Mouse (Mus musculus): ENCODE data around the gene Klhl36. TPM values are rescaled to one million over a fixed set of nuclear protein-coding genes. Genes with fewer than 3 reads are reported as not detected.

Gene Klhl36
- polyA plus RNA-seq, 1 experiment from 2014 or later: 11.2 TPM

- Histone ChIP-seq H3K27me3 (ENCODE audit: control insufficient read depth, insufficient read depth, low read length) (no peaks in the 10 kb centered on the region), H3K9me3 (ENCODE audit: control insufficient read depth, low read depth, low read length) (no peaks in the 10 kb centered on the region), H3K9ac (replicated peaks; ENCODE audit: low read depth, low read length) (no peak overlapping the region), H3K36me3 (ENCODE audit: control insufficient read depth, insufficient read depth, low read length) (no peaks in the 10 kb centered on the region), H3K4me3 (ENCODE audit: low read depth, low read length) (no peak overlapping the region), H3K27ac (ENCODE audit: low read length) (no peak overlapping the region), H3K4me2 (replicated peaks; ENCODE audit: low read depth, low read length) (no peak overlapping the region), H3K4me1 (ENCODE audit: control insufficient read depth, insufficient read depth, low read length) (peaks cover 43% of the 10 kb centered on the region)
- WGBS: 77% methylated on average over 4 of the region's 4 CpGs
- no peak for ATAC-seq (ENCODE audit: insufficient number of reproducible peaks, insufficient read depth, low FRiP score, low read depth)
Observed at GRCm38 (mm10) chr8:119915298-119915697, 53.2 kb downstream of the Klhl36 start.

GRCm38 (mm10) chr8:119916237-119916892, 54.3 kb downstream of the Klhl36 start:
- no peak overlapping the region for H3K4me3 ChIP-seq (ENCODE audit: low read depth, low read length)
- peaks cover 46% of the 10 kb centered on the region for H3K4me1 ChIP-seq (ENCODE audit: control insufficient read depth, insufficient read depth, low read length)
- no peak overlapping the region for H3K9ac ChIP-seq (replicated peaks; ENCODE audit: low read depth, low read length)
- no peaks in the 10 kb centered on the region for H3K9me3 ChIP-seq (ENCODE audit: control insufficient read depth, low read depth, low read length)
- H3K27me3 ChIP-seq (ENCODE audit: control insufficient read depth, insufficient read depth, low read length): no peaks in the 10 kb centered on the region
- no peak overlapping the region for H3K4me2 ChIP-seq (replicated peaks; ENCODE audit: low read depth, low read length)
- no peak overlapping the region for H3K27ac ChIP-seq (ENCODE audit: low read length)
- no peaks in the 10 kb centered on the region for H3K36me3 ChIP-seq (ENCODE audit: control insufficient read depth, insufficient read depth, low read length)
- no peak for ATAC-seq (ENCODE audit: insufficient number of reproducible peaks, insufficient read depth, low FRiP score, low read depth)
- 58% methylated on average over 16 of the region's 16 CpGs for WGBS

DNA sequence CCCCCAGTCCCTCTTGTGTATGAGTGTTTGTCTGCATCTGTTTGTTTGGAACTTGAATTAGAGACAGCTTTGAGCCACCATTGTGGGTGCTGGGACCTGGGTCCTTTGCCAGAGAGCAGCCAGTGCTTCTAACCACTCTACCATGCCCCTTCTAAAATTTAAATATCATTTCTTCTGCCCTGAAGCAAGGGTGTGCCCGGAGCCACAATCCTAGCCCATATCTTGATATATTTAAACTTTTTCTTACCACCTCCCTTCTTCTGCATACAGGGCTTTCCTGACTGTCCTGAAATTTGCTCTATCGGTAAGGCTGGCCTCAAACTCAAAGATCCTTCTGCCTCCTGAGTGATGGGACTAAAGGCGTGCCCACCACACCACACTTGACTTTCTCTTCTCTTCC, 55.3 kb downstream of the Klhl36 start:
- Histone ChIP-seq H3K9me3 (ENCODE audit: control insufficient read depth, low read depth, low read length) (no peaks in the 10 kb centered on the region), H3K9ac (replicated peaks; ENCODE audit: low read depth, low read length) (no peak overlapping the region), H3K4me2 (replicated peaks; ENCODE audit: low read depth, low read length) (no peak overlapping the region), H3K27me3 (ENCODE audit: control insufficient read depth, insufficient read depth, low read length) (no peaks in the 10 kb centered on the region), H3K4me1 (ENCODE audit: control insufficient read depth, insufficient read depth, low read length) (peaks cover 39% of the 10 kb centered on the region; the same call in 1 of the 2 replicates), H3K36me3 (ENCODE audit: control insufficient read depth, insufficient read depth, low read length) (no peaks in the 10 kb centered on the region), H3K4me3 (ENCODE audit: low read depth, low read length) (no peak overlapping the region), H3K27ac (ENCODE audit: low read length) (no peak overlapping the region)
- WGBS: 79% methylated on average over 3 of the region's 3 CpGs
- no peak for ATAC-seq (ENCODE audit: insufficient number of reproducible peaks, insufficient read depth, low FRiP score, low read depth)

- Histone ChIP-seq H3K4me2 (replicated peaks; ENCODE audit: low read depth, low read length) (no peak overlapping the region), H3K27me3 (ENCODE audit: control insufficient read depth, insufficient read depth, low read length) (no peaks in the 10 kb centered on the region), H3K27ac (ENCODE audit: low read length) (no peak overlapping the region), H3K9ac (replicated peaks; ENCODE audit: low read depth, low read length) (no peak overlapping the region), H3K9me3 (ENCODE audit: control insufficient read depth, low read depth, low read length) (no peaks in the 10 kb centered on the region), H3K4me1 (ENCODE audit: control insufficient read depth, insufficient read depth, low read length) (peaks cover 32% of the 10 kb centered on the region; the same call in 1 of the 2 replicates), H3K4me3 (ENCODE audit: low read depth, low read length) (no peak overlapping the region), H3K36me3 (ENCODE audit: control insufficient read depth, insufficient read depth, low read length) (no peaks in the 10 kb centered on the region)
- 63% methylated on average over 1 of the region's 1 CpGs for WGBS
- peak; percentile 84; the same call in 1 of the 2 replicates for ATAC-seq (ENCODE audit: insufficient number of reproducible peaks, insufficient read depth, low FRiP score, low read depth)
Observed at GRCm38 (mm10) chr8:119918155-119918567, 56.1 kb downstream of the Klhl36 start.

DNA sequence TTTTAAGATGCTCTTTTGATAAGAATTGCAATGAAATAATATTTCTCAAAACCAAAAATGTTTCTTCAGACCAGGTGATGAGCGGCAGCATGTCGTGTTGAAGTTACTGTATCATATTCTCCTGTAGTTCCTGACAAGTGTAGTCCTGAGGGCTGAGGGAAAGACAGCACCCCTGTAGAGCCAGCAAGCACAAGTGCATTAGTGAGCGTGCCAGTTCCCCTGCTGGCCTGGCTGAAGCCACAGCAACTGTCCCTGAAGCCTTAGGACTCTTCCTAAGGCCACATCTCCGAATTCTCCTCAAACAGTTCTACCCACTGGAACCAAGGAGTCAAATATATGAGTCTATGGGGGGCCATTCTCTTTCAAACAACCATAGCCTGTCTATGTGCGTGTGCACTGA, 61.2 kb downstream of the Klhl36 start:
- 0 out of 2 replicates have a peak, but pooled peaks cover 3% of the 10 kb centered on the region for H3K4me1 ChIP-seq (ENCODE audit: control insufficient read depth, insufficient read depth, low read length)
- H3K9me3 ChIP-seq (ENCODE audit: control insufficient read depth, low read depth, low read length): no peaks in the 10 kb centered on the region
- H3K4me2 ChIP-seq (replicated peaks; ENCODE audit: low read depth, low read length): no peak overlapping the region
- H3K27ac ChIP-seq (ENCODE audit: low read length): no peak overlapping the region
- no peaks in the 10 kb centered on the region for H3K27me3 ChIP-seq (ENCODE audit: control insufficient read depth, insufficient read depth, low read length)
- H3K4me3 ChIP-seq (ENCODE audit: low read depth, low read length): no peak overlapping the region
- H3K9ac ChIP-seq (replicated peaks; ENCODE audit: low read depth, low read length): no peak overlapping the region
- 88% methylated on average over 5 of the region's 5 CpGs for WGBS
- no peaks in the 10 kb centered on the region for H3K36me3 ChIP-seq (ENCODE audit: control insufficient read depth, insufficient read depth, low read length)
- no peak for ATAC-seq (ENCODE audit: insufficient number of reproducible peaks, insufficient read depth, low FRiP score, low read depth)

DNA sequence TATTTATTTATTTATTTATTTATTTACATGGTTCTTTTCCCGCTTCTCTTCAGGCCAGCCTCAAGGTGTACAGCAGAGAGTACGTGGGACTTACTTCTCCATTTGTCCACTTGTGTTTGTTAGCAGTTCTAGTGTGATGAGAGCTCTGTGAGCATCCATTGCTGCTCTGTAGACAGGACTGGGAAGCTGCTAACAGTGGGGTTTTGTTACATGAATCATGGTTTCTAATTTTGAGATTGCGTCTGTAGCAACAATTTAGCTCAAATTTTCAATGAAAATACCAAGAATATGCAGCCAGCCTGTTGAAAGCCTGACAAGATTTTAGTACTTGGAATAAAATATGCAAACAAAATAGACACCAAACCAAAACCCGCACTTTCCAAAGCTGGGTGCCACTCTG, 63.4 kb downstream of the Klhl36 start:
- H3K9ac ChIP-seq (replicated peaks; ENCODE audit: low read depth, low read length): no peak overlapping the region
- 92% methylated on average over 4 of the region's 4 CpGs for WGBS
- H3K27me3 ChIP-seq (ENCODE audit: control insufficient read depth, insufficient read depth, low read length): no peaks in the 10 kb centered on the region
- H3K36me3 ChIP-seq (ENCODE audit: control insufficient read depth, insufficient read depth, low read length): no peaks in the 10 kb centered on the region
- H3K4me2 ChIP-seq (replicated peaks; ENCODE audit: low read depth, low read length): no peak overlapping the region
- no peaks in the 10 kb centered on the region for H3K9me3 ChIP-seq (ENCODE audit: control insufficient read depth, low read depth, low read length)
- H3K27ac ChIP-seq (ENCODE audit: low read length): no peak overlapping the region
- 0 out of 2 replicates have a peak, but pooled peaks cover 3% of the 10 kb centered on the region for H3K4me1 ChIP-seq (ENCODE audit: control insufficient read depth, insufficient read depth, low read length)
- no peak overlapping the region for H3K4me3 ChIP-seq (ENCODE audit: low read depth, low read length)
- no peak for ATAC-seq (ENCODE audit: insufficient number of reproducible peaks, insufficient read depth, low FRiP score, low read depth)

GRCm38 (mm10) chr8:119926474-119926873, 64.4 kb downstream of the Klhl36 start:
- no peak overlapping the region for H3K4me2 ChIP-seq (replicated peaks; ENCODE audit: low read depth, low read length)
- no peak for ATAC-seq (ENCODE audit: insufficient number of reproducible peaks, insufficient read depth, low FRiP score, low read depth)
- H3K27me3 ChIP-seq (ENCODE audit: control insufficient read depth, insufficient read depth, low read length): no peaks in the 10 kb centered on the region
- WGBS: 76% methylated on average over 2 of the region's 2 CpGs
- no peaks in the 10 kb centered on the region for H3K36me3 ChIP-seq (ENCODE audit: control insufficient read depth, insufficient read depth, low read length)
- H3K27ac ChIP-seq (ENCODE audit: low read length): no peak overlapping the region
- no peak overlapping the region for H3K4me3 ChIP-seq (ENCODE audit: low read depth, low read length)
- no peaks in the 10 kb centered on the region for H3K9me3 ChIP-seq (ENCODE audit: control insufficient read depth, low read depth, low read length)
- H3K4me1 ChIP-seq (ENCODE audit: control insufficient read depth, insufficient read depth, low read length): no peaks in the 10 kb centered on the region
- H3K9ac ChIP-seq (replicated peaks; ENCODE audit: low read depth, low read length): no peak overlapping the region
